Mouse (Mus musculus) left cerebral cortex, adult 9 months (tissue): ENCODE measurements around the gene Dhx34.

ENCODE experiments used
- DNase-seq, 2 experiments: peaks; one replicate each; pipeline ENCODE4 v3.0.0; 2022; ENCODE audit warnings: low spot score in 2 of 2

The Dhx34 gene

DNA sequence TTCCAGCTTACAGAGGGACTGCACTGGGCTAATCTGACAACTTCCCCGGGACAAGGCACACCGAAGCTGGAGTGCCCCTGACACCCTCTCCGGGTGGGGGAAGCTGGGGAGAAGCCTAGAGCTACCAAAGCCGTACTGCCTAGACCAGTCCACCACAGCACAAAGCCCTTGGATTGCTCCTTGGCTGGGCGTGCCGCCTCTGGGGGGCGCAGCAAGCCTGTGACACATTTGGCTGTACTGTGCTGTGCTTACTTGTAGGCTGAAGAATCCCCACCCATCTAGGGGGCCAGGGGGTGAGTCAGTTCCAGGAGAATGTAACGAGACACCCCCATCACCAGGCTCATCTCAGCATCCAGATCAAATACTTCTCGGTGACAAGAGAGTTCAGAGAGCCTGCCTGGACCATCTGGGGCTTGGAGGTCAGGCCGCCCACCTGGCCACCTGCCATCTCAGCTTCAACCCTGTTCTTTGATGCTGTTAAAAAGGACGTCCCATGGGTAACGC, 10.9 kb downstream of the Dhx34 start:
- DNase-seq: no peak

DNA sequence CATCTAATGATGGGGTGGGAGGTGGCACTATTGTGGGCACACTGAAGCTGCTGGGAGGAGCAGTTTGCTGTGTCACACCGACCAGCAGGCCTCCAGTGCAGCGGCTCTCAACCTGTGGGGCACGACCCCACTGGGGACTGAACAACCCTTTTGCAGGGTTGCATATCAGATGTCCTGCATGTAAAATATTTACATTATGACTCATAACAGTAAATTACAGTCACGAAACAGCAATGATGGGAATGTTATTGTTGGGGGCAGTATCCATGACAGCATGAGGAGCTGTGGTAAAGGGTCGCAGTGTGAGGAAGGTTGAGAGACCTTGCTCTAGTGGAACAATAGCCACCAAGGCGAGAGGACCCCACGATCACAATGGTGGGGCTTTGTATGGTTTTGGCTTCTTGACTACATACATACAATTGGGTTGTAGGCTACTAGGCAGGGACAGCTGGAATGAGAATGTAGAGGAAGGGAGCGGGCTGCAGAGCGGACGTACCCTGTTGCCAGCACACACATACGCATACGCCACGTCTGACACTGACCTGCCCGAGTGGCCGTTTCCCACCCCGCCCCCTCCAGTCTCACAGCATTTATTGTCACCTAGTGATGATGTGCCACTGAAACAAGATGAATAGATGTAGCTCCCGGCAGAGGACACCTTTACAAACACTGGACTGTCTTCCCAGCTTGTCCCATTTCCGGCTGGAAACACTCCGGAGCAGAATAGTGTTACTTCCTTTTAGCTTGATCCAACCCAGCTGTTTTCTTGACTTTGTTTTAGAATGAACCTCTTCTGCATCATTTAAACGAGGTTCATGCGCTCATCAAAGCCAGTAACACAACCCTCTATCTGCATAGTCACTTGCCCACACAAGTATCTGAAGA, 12.8 kb downstream of the Dhx34 start:
- no peak for DNase-seq

DNA sequence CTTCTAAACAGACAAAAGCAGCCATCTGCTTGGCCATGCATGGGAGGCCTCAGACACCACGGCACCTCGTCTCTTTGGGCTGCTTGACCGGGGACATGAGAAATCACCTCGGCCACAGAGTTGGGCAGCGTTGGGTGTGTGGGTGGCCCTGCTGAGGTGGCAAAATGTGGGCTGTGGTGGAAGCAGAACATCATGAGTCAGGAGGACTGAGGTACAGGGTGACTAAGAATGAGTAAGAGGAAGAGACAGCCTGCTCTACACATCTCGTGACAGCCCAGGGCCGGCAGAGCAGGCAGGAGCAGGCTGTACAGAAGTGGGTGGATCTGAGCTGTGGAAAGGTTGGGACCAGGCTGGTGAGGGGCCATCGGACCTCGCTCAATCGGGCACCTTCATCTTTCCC, 14.3 kb downstream of the Dhx34 start:
- DNase-seq: peak; percentile 58 to 76

DNA sequence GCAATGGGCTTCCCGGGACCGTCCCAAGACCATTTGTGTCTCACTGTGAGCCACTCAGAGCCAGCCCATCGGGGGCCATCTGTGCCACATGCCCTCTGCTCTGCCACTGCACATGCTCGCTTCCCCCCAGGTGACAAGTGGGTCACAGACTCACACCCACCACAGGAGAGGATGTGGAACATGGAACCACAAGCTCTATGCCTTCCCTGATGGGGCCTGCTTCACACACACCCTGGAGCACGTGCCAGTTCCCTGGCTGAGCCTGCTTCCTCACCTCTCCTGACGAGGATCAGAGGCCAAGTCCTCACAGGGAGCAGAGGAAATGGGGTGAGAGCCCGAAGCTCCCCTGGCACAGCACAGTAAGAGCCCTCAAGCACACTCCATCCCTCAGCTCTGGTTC, 14.8 kb downstream of the Dhx34 start:
- DNase-seq: no peak

DNA sequence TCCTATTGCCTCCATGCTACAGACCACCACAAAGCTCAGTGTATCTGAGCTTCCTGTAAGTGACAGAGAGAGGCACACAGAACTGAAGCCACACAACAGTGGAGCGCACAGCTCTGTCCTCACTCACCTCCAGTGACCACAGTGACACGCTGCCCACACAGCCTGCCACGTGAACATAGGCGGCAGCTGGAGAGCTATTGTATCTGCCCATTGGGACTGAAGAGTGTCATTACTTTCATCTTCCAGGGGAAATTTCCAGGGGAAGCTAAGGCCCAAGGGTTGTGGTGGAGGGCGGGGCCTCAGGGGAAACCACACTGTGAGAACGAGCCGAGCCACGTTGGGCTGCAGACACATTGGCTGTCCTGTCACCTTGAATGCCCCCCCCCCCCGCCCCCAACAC, 17.0 kb downstream of the Dhx34 start:
- DNase-seq: no peak

DNA sequence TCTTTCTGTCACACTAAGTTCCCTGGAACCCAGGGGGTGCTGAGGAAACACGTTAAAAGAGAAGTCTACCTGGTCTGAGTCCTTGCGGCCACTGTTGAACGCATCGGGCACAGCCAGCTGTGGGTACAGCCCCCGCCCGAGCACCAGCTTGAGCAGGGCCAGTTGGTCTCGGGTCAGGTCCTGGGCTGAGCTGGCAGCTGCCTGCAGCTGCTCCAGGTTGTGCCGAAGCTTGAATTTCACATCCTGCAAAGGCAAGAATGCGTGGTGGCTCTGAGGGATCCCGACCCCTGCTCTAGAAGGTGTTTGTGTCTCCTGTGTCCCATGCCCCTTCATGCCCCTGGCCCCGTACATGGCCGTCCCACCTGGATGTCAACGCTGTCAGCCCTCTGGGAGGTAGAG, 18.3 kb downstream of the Dhx34 start:
- DNase-seq: no peak

DNA sequence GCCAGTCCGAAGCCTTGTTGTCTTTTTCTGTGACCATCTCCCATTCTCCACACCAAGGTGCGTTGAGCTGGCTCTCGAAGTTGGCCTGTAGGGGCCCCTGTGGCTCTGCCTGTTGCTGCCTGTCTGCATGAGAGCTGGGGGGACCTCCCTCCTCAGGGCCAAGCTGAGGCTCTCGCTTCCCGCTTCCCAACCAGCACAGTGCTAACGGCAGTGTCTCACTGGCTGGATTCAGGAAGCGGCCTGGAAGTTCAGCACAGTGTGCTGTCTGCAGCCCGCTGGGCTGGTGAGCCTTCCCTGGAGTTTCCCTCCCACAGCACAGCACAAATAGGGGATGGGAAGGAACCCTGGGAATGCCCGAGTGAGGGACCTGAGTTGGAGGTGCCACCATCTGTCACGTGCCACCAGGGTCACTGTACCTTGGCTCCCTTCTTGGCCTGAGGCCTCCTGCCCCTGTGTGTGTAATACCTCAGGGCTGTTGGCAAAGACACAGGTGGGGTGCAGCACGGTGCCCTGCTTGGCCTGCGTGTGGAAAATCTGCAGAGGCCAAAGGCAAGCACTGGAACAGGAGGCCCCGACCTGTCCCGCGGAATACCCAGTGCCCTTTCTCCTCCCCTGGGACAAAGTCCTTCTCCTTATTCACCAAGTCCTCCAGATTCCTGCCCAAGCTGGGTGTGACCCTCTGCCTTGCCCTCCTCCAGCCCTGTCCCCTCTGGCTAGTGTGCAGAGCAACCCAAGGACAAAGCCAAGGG, 18.9 kb downstream of the Dhx34 start:
- no peak for DNase-seq

DNA sequence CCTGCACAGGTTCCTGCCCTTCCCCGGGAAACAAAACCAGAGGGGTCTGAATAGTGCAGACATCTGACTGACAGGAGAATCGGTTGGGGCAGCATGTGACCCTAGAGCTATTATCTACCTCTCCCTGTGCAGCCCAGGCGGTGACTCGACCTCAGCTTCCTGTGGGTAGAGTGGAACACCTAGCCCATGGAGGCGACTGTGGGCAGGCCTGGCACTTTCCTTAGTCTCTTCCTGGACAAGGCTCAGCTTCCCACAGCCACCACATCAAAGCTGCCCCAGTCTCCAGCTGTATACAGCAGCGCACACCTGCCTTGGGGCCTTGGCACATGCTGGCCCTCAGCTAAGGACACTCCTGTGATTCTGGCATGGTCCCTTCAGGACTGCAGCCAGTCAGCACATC, 20.7 kb downstream of the Dhx34 start:
- no peak for DNase-seq

DNA sequence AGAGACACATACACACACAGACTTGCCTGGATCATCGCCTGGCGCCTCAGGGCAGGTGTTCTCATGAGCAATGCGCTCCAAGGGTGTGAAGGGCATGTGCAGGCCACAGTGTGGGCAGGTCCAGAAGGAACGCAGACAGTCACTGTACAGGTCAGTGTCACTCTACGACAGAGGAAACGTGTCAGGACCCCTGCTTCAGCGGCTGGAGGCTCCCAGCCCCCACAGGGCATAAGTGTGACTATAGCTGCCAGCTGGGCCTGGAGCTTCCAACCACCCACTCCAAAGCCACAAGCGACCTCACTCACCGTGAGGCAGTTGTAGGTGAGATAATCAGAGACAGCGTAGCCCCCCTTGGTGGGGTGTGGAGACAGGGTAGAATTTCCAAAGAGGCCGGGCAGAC, 23.3 kb downstream of the Dhx34 start:
- no peak for DNase-seq

DNA sequence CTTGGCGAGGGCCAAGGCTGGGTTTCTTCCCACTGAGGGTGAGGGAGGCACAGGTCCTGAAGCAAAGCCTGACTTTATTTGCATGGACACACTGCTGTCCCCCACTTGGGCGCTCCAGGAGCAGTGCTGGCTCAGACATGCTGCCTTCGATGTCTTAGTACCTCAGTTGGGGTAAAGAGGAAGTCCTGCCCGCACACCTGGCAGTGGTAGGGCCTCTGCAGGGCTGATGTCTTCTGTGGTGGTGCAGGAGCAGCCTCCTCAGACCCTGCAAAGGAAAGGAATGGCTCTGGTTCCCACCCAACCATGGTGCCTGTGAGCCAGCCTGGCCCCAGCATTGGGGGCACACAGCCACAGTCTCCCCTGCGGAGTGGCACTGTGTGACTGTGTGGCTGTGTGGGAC, 24.7 kb downstream of the Dhx34 start:
- DNase-seq: no peak

DNA sequence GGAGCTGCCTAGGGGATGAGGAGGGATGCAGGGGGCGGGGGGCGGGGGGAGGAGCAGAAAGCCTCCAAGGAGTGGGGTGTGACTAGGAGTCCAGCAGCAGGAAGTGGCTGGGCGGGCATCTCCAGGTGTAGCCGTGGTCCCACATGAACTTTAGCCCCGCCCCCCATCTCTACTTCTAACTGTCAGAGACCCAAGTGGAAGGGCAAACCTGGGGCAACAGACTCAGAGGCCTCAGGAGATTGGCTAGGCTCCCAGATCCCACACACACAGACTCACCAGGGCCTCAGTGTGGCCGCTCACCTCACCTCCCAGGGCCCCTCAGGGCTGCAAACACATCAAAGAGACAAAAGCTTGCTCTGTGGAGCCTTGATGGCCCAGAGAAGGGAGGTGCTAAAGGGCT, 25.2 kb downstream of the Dhx34 start:
- DNase-seq: no peak

DNA sequence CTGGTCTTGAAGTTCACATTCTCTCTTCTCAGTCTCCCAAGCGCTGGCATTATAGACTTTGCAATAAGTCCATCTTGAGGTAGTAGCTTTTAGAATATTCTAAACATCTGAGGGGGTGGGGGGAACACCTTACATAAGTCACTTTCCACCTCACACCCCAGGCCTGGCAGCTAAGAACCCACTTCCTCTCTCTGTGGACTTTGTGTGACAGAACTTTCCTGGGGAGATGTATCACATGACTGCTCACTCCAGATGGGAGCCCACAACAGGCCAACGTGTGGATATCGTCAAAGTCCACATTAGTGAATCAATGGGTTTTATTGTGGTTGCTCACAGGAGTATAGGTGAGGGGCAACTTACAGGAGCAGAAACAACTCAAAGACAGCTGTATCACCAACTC, 28.1 kb downstream of the Dhx34 start:
- DNase-seq: no peak

DNA sequence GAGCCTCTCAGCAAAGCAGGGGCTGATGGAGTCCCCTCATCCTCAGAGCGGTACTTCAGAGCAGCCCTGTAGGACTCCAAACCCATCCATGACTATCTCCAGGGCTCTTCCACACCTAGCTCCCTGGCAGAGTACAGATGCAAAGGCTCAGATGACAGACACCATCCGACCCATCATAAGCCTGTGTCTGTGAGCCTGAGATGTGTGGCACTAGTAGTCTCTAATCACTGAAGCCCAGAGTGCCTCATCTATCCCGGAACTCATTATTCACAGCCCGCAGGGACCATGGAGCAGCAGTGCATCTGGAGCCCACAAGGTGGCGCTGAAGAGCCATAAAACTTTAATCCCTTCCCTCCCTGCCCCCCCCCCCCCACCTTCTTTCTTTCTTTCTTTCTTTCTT, 29.5 kb downstream of the Dhx34 start:
- DNase-seq: peak in 1 of 2 experiments; percentile 89

DNA sequence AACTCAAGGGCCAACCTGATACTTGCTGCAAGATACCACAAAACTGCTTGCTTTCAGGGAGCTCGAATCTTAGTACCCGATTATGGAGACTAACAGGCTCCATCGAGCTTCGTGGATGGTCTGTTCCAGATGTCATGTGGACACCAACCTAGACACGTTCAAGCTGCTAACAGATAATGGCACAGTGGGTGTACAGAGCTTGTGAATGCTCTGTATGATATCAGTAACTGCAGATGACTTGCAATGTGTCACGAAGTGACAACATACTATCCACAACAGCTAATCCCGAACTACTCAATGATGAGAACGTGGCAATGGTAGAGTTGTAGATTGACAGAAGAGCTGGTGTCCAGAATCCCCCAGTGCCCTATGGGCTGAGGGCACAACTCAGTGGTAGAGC, 34.3 kb downstream of the Dhx34 start:
- DNase-seq: no peak

DNA sequence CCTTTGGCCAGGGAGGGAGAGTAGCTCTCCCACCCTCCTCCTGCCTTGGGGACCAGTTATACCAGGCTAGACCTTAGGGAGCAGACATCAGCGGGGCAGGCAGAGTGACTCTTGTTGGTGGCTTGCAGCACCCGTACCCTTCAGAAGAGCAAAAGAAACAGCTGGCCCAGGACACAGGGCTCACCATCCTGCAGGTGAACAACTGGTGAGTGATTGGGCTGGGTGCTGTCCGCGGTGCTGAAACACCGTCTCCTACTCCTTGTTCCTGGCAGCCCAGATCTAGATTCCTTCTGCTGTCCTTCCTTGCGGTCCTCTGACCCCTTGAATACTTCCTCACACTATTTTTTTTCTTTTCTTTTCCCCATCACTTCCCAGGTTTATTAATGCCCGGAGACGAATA, 38.2 kb downstream of the Dhx34 start:
- no peak for DNase-seq

DNA sequence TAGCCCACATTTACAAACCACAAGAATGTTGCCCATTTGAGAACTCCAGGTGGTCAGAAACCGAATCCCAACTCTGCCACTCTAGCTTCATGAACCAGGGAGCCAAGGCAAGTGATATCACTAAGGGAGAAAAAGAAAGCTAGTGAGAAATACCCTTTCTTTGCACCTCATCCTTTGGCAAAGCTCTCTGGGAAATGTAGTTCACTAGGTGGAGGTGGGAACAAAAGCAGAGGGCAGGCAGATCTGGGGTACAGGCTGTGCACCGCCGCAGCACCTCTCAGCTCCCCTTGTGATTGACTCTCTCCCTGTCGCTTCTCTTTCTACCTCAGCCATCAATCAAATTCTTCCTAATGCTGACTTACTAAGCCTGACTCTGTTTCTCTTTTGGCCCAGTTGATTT, 43.7 kb downstream of the Dhx34 start:
- no peak for DNase-seq

DNA sequence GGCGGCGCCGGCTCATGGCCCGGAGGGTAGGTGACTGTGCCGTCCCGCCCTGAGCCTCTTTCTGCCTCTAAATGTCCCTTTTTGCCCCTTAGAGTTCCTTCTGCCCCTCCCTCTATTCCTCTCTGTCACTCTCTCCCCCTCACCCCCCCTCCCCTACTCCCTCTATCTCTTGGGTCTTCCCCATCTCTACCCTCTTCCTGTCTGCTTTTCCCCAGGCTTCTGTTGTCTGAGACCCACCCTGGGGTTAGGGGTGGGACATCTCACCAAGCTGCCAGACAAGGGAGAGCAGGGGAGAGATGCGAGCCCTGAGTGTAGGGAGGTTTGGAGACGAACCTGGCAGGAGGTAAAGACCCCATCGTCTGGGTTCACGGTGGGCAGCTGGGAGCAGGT, 46.3 kb downstream of the Dhx34 start:
- DNase-seq: no peak

DNA sequence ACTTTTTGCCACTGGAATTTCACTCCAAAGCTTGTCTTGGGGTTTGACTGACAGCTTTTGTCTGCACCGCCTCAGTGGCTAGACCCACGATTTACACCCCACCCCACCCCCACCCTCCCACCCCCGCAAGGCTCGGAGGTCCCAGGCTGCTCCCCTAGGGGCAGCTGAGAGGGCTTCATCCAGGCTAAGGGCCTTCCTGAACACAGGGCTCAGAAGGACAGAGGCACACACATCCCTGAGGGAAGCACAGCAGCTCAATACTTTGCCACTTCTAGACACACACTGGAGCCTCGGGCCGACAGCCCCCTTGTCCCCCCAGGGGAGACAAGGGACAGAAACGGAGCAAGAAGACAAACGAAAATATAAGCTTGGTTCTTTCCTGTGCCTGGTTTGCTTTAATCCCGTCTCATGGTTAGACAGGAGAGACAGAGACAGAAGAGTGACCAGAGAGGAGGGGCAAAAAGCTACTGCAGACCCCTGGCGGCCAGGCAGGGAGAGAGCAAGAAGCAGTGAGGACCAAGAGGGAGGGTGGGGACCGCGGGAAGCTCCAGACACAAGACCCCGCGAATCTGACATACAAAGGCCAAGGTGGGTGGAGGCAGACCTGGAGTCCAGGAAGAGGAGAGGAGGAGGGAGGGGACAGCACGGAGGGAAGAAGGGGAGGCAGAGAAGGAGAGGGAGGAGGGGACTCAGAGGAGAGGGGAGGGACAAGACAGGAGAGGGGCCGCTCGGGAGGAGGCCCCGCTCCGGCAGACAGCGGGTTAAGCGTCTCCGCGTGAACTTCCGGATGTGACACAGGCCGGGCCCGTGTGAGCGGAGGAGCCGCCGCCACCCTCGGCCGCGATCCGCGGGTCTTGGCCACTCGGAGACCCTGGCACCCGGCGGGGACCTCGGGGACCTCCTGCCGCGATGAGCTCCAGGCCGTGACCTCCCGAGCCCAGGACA, 47.0 kb downstream of the Dhx34 start, which contains the start of gene Meis3:
Gene Meis3, plus strand, starts transcription at position 494 of the 945 bp plus-strand sequence.
- no peak for DNase-seq

DNA sequence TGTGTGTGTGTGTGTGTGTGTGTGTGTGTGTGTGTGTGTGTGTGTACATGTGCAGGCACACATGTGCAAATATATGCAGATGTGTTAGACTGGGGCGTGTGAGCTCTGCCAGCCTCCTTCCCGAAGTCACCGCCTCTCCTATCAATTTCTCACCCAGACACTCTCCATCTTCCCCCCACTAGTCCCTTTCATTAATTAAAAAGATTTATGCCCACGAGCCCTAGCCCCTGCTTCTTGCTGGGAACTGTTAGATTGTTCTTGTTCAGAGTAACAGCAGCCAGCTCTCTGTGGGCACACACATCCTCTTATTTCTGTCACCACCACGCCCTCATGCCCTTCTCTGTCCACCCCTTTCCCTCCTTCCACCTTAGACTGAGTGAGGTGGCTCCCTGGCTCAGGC, 48.7 kb downstream of the Dhx34 start:
- no peak for DNase-seq

DNA sequence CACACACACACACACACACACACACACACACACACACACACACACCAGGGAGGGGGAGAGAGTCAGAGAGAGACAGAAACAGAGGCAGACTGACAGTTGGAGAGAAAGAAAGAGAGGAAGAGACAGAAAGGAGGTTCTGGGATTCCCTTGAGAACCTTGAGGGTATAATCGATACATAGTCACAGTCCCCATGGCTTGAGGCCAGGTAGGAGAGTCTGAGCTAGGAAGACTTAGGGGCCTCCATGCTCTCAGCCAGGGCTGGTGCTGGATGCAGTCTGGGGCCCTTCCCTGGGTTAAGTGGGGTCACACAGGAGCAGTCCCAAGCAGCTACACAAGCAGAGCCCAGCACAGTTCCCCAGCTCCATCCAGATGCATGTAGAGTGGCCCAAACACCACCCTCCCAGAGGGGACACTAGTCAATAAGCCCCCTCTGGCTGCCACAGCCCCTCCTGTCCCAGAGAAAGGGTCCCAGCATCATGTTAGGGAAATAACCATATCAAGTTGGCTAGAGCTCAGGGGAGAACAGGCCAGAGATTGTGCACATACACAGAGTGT, 49.2 kb downstream of the Dhx34 start:
- no peak for DNase-seq

DNA sequence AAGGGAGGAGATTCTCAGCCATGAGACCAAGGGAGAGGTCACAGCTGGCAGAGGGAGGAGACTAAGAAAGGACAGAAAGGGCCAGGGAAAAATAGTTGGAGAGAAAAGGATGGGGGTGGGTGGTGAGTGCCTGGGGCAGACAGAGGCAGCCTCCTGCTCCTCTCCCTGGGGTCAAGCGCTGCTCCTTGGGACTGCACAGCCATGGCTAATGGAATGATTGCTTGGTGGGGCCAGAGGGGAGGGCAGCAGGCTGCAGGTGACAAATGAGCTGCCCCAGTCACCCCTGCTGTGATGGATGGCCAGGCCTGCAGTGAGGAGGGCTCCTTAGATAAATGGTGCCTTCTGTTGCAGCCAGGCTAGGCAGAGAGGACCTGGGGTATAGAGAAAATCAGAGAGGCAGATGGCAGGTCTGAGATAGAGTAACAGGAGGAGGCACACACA, 49.7 kb downstream of the Dhx34 start:
- no peak for DNase-seq
